Mouse (Mus musculus) CH12.LX (cell line): ENCODE data around the gene Elovl2. TPM values are rescaled to one million over a fixed set of nuclear protein-coding genes. Genes with fewer than 3 reads are reported as not detected.
A peak's percentile ranks its signal among the peaks of the same experiment; 100 is the strongest.

Source experiments
- DNase-seq: peaks from one replicate; pipeline ENCODE4 v3.0.0-alpha.2; 2013; ENCODE audit errors: extremely low read depth
- H3K27ac ChIP-seq: 2 replicates; pipeline ENCODE4 v1.5.1; 2012; ENCODE audit warnings: low read depth, mild to moderate bottlenecking, control low read depth, moderate library complexity; ENCODE audit not compliant: insufficient read depth
- H3K27me3 ChIP-seq: replicated peaks from 2 replicates; pipeline ENCODE3; 2012; ENCODE audit warnings: inconsistent platforms
- H3K36me3 ChIP-seq, 2 experiments: replicated peaks in 1 of 2; 2 replicates each; pipeline versions ENCODE3 to v1.6.1; 2012; ENCODE audit warnings: inconsistent platforms in 1 of 2, low read length in 1 of 2, mild to moderate bottlenecking in 1 of 2, mixed read lengths in 1 of 2, moderate library complexity in 1 of 2; ENCODE audit not compliant: control insufficient read depth in 1 of 2, insufficient read depth in 1 of 2
- H3K4me1 ChIP-seq, 2 experiments: 2 replicates each; pipeline ENCODE4 v1.6.1; 2012; ENCODE audit warnings: inconsistent platforms in 1 of 2, moderate library complexity in 1 of 2; ENCODE audit not compliant: insufficient read depth in 2 of 2, control insufficient read depth in 1 of 2
- H3K4me2 ChIP-seq: 2 replicates; pipeline ENCODE4 v1.6.1; 2012; ENCODE audit warnings: low read depth, mild to moderate bottlenecking, control low read depth; ENCODE audit not compliant: poor library complexity, insufficient read depth, severe bottlenecking
- H3K4me3 ChIP-seq, 3 experiments: fragments of 150-350 bp in 1 of 3; sonication (generic) in 1 of 3; replicated peaks in 1 of 3; 2 replicates each; pipeline versions ENCODE3 to v1.5.1; 2011 to 2012; ENCODE audit warnings: low read depth in 2 of 3, low read length in 2 of 3, mild to moderate bottlenecking in 2 of 3, moderate library complexity in 2 of 3, control low read depth in 1 of 3, improper control_type of control experiment in 1 of 3, inconsistent platforms in 1 of 3, mixed read lengths in 1 of 3; ENCODE audit not compliant: poor library complexity in 1 of 3
- H3K79me2 ChIP-seq: replicated peaks from 2 replicates; pipeline ENCODE4 v1.6.1; 2012; ENCODE audit warnings: mild to moderate bottlenecking, moderate library complexity; ENCODE audit not compliant: control insufficient read depth, poor library complexity, insufficient read depth, severe bottlenecking; ENCODE audit errors: extremely low read depth
- H3K9ac ChIP-seq: 2 replicates; pipeline ENCODE4 v1.6.1; 2012; ENCODE audit warnings: low read depth, mild to moderate bottlenecking, control low read depth, moderate library complexity; ENCODE audit not compliant: insufficient read depth
- H3K9me3 ChIP-seq: replicated peaks from 2 replicates; pipeline ENCODE3; 2012; ENCODE audit warnings: low read length, inconsistent platforms, mixed read lengths
- CHD1 ChIP-seq: IDR thresholded peaks from 2 replicates; pipeline ENCODE4 v1.6.1; 2012; ENCODE audit warnings: low read depth, low read length, improper control_type of control experiment, inconsistent platforms
- CHD2 ChIP-seq: IDR thresholded peaks from 2 replicates; pipeline ENCODE4 v1.6.1; 2011; ENCODE audit warnings: low read length, improper control_type of control experiment
- CTCF ChIP-seq, 2 experiments: IDR thresholded peaks in 1 of 2; conservative IDR thresholded peaks in 1 of 2; 2 replicates each; pipeline ENCODE4 v1.5.1; 2011 to 2012; ENCODE audit warnings: low read depth in 2 of 2, low read length in 2 of 2, improper control_type of control experiment in 1 of 2, inconsistent platforms in 1 of 2, mild to moderate bottlenecking in 1 of 2, moderate library complexity in 1 of 2
- ELF1 ChIP-seq: IDR thresholded peaks from 2 replicates; pipeline ENCODE4 v1.6.1; 2014; ENCODE audit warnings: low read depth, mild to moderate bottlenecking, inconsistent platforms, low read length, improper control_type of control experiment
- EP300 ChIP-seq: IDR thresholded peaks from 2 replicates; pipeline ENCODE4 v1.6.1; 2011; ENCODE audit warnings: low read length, improper control_type of control experiment
- ETS1 ChIP-seq: conservative IDR thresholded peaks from 2 replicates; pipeline ENCODE4 v1.6.1; 2012; ENCODE audit warnings: low read depth, mild to moderate bottlenecking, inconsistent platforms, low read length, improper control_type of control experiment, moderate library complexity
- HCFC1 ChIP-seq: IDR thresholded peaks from 2 replicates; pipeline ENCODE4 v1.6.1; 2012; ENCODE audit warnings: low read depth, mild to moderate bottlenecking, inconsistent platforms, low read length, improper control_type of control experiment
- IRF4 ChIP-seq: IDR thresholded peaks from 2 replicates; pipeline ENCODE4 v1.6.1; 2014; ENCODE audit warnings: low read depth, mild to moderate bottlenecking, inconsistent platforms, low read length, improper control_type of control experiment
- JUND ChIP-seq: conservative IDR thresholded peaks from 2 replicates; pipeline ENCODE4 v1.6.1; 2011; ENCODE audit warnings: low read depth, low read length, improper control_type of control experiment
- KAT2A ChIP-seq: IDR thresholded peaks from 2 replicates; pipeline ENCODE4 v1.6.1; 2012; ENCODE audit warnings: low read length, improper control_type of control experiment, inconsistent platforms; ENCODE audit not compliant: insufficient replicate concordance
- MAX ChIP-seq: IDR thresholded peaks from 2 replicates; pipeline ENCODE4 v1.6.1; 2011; ENCODE audit warnings: low read length, improper control_type of control experiment
- MAZ ChIP-seq: IDR thresholded peaks from 2 replicates; pipeline ENCODE4 v1.6.1; 2012; ENCODE audit warnings: low read depth, mild to moderate bottlenecking, inconsistent platforms, low read length, improper control_type of control experiment, moderate library complexity
- MEF2A ChIP-seq: IDR thresholded peaks from 2 replicates; pipeline ENCODE4 v1.6.1; 2014; ENCODE audit warnings: low read depth, mild to moderate bottlenecking, inconsistent platforms, low read length, improper control_type of control experiment, borderline replicate concordance
- MXI1 ChIP-seq: IDR thresholded peaks from 2 replicates; pipeline ENCODE4 v1.6.1; 2011; ENCODE audit warnings: mild to moderate bottlenecking, low read depth, low read length, improper control_type of control experiment
- MYC ChIP-seq: IDR thresholded peaks from 2 replicates; pipeline ENCODE4 v1.6.1; 2011; ENCODE audit warnings: low read depth, mild to moderate bottlenecking, improper control_type of control experiment, low read length
- NELFE ChIP-seq: IDR thresholded peaks from 2 replicates; pipeline ENCODE4 v1.6.1; 2011; ENCODE audit warnings: low read depth, low read length, improper control_type of control experiment
- NRF1 ChIP-seq: IDR thresholded peaks from 2 replicates; pipeline ENCODE4 v1.6.1; 2014; ENCODE audit warnings: low read depth, mild to moderate bottlenecking, inconsistent platforms, low read length, improper control_type of control experiment, moderate library complexity
- PAX5 ChIP-seq: IDR thresholded peaks from 2 replicates; pipeline ENCODE4 v1.6.1; 2012; ENCODE audit warnings: low read length, inconsistent platforms, mixed read lengths
- POLR2A ChIP-seq: IDR thresholded peaks from 2 replicates; pipeline ENCODE4 v1.6.1; 2011; ENCODE audit warnings: low read depth, mild to moderate bottlenecking, improper control_type of control experiment, low read length
- POLR2AphosphoS2 ChIP-seq: IDR thresholded peaks from 2 replicates; pipeline ENCODE4 v1.6.1; 2011; ENCODE audit warnings: low read depth, low read length, improper control_type of control experiment
- RAD21 ChIP-seq: IDR thresholded peaks from 2 replicates; pipeline ENCODE4 v1.6.1; 2011; ENCODE audit warnings: low read depth, mild to moderate bottlenecking, low read length, improper control_type of control experiment, moderate library complexity
- SIN3A ChIP-seq: IDR thresholded peaks from 2 replicates; pipeline ENCODE4 v1.6.1; 2012; ENCODE audit warnings: low read length, improper control_type of control experiment, inconsistent platforms
- SMC3 ChIP-seq: IDR thresholded peaks from 2 replicates; pipeline ENCODE4 v1.6.1; 2011; ENCODE audit warnings: low read depth, low read length, improper control_type of control experiment
- TBP ChIP-seq: conservative IDR thresholded peaks from 2 replicates; pipeline ENCODE4 v1.6.1; 2011; ENCODE audit warnings: low read depth, low read length, improper control_type of control experiment
- TCF12 ChIP-seq: IDR thresholded peaks from 2 replicates; pipeline ENCODE4 v1.6.1; 2014; ENCODE audit warnings: low read depth, mild to moderate bottlenecking, inconsistent platforms, low read length, improper control_type of control experiment
- UBTF ChIP-seq: IDR thresholded peaks from 2 replicates; pipeline ENCODE4 v1.6.1; 2012; ENCODE audit warnings: low read depth, mild to moderate bottlenecking, inconsistent platforms, low read length, improper control_type of control experiment, moderate library complexity
- USF1 ChIP-seq: IDR thresholded peaks from 2 replicates; pipeline ENCODE4 v1.6.1; 2014; ENCODE audit warnings: low read depth, mild to moderate bottlenecking, inconsistent platforms, low read length, improper control_type of control experiment
- USF2 ChIP-seq: conservative IDR thresholded peaks from 2 replicates; pipeline ENCODE4 v1.6.1; 2011; ENCODE audit warnings: low read depth, low read length, improper control_type of control experiment
- ZC3H11A ChIP-seq: IDR thresholded peaks from 2 replicates; pipeline ENCODE4 v1.6.1; 2012; ENCODE audit warnings: low read depth, mild to moderate bottlenecking, inconsistent platforms, low read length, improper control_type of control experiment
- ZKSCAN1 ChIP-seq: IDR thresholded peaks from 2 replicates; pipeline ENCODE4 v1.6.1; 2012; ENCODE audit warnings: low read depth, inconsistent platforms, low read length, improper control_type of control experiment, borderline replicate concordance
- ZMIZ1 ChIP-seq: IDR thresholded peaks from 2 replicates; pipeline ENCODE4 v1.6.1; 2012; ENCODE audit warnings: low read depth, mild to moderate bottlenecking, inconsistent platforms, low read length, improper control_type of control experiment
- ZNF384 ChIP-seq: IDR thresholded peaks from 2 replicates; pipeline ENCODE4 v1.6.1; 2012; ENCODE audit warnings: low read depth, low read length, improper control_type of control experiment, inconsistent platforms
- dilution Hi-C: fragments of 300-500 bp; cut with MboI; formaldehyde crosslinking; loops from 2 replicates; pipeline ENCODE4 v1.14.3; 2020; ENCODE audit warnings: low sequenced_read_pairs; ENCODE audit not compliant: extremely low pct_unique_long_range_greater_than_20kb, extremely low pct_ligation_motif_present
- in situ Hi-C: fragments of 300-500 bp; cut with MboI; formaldehyde crosslinking; loops from 3 replicates; pipeline ENCODE4 v1.14.3; 2019; ENCODE audit warnings: low sequenced_read_pairs, low pct_ligation_motif_present, low pct_unique_long_range_greater_than_20kb, mixed read lengths
- polyA plus RNA-seq: library from polyadenylated mRNA; unstranded; fragments of >175 nt; gene quantifications from 2 replicates; pipeline ENCODE4 v1.2.1, GENCODE M21; 2012; ENCODE audit warnings: low read depth; ENCODE audit not compliant: insufficient read length
- total RNA-seq, 2 experiments: library from RNA; depleted of rRNA; stranded (reverse); fragments of 300-350 nt in 1 of 2; fragments of >200 nt in 1 of 2; gene quantifications; 2 replicates each; pipeline ENCODE4 v1.2.3; 2012 to 2014

Gene Elovl2
- total and polyA plus RNA-seq, 3 experiments = not detected

- no peak for DNase-seq
- dilution Hi-C loops (no loop called here), in situ Hi-C loops (loop anchor here (25.0 kb wide), 1 partner anchor 417 kb away; no protein-coding TSS in a partner anchor)
- TF ChIP-seq POLR2AphosphoS2 = no peak
- TF ChIP-seq SIN3A = no peak
- TF ChIP-seq IRF4 = no peak
- no peak for TF ChIP-seq JUND
- TF ChIP-seq NELFE = no peak
- no peak for TF ChIP-seq ZMIZ1
- TF ChIP-seq CHD2 = no peak
- TF ChIP-seq USF1 = no peak
- TF ChIP-seq ZC3H11A = no peak
- TF ChIP-seq MXI1 = no peak
- no peak for TF ChIP-seq ETS1
- no peak for TF ChIP-seq KAT2A
- TF ChIP-seq SMC3 = no peak
- TF ChIP-seq POLR2A = no peak
- TF ChIP-seq NRF1 = no peak
- no peak for TF ChIP-seq UBTF
- no peaks in the 10 kb centered on the region for H3K27me3 ChIP-seq
- H3K4me1 ChIP-seq = no peaks in the 10 kb centered on the region
- no peak overlapping the region for H3K4me2 ChIP-seq
- H3K9ac ChIP-seq = no peak overlapping the region
- H3K27ac ChIP-seq = no peak overlapping the region
- no peaks in the 10 kb centered on the region for H3K79me2 ChIP-seq
- no peaks in the 10 kb centered on the region for H3K9me3 ChIP-seq
- no peak overlapping the region for H3K4me3 ChIP-seq
- H3K36me3 ChIP-seq = no peaks in the 10 kb centered on the region
Measured at GRCm38 (mm10) chr13:41145433-41145970, 74.7 kb downstream of the Elovl2 start.

- H3K9ac ChIP-seq = no peak overlapping the region
- TF ChIP-seq SMC3 = peak; percentile 83
- no peak for TF ChIP-seq KAT2A
- no peak for TF ChIP-seq ELF1
- TF ChIP-seq MAX = no peak
- no peak for TF ChIP-seq NELFE
- no peak for TF ChIP-seq TBP
- no peak for TF ChIP-seq UBTF
- TF ChIP-seq PAX5 = no peak
- no peak for TF ChIP-seq ETS1
- TF ChIP-seq RAD21 = peak; percentile 53
- no peak for TF ChIP-seq USF2
- TF ChIP-seq CHD1 = no peak
- no peak for TF ChIP-seq ZKSCAN1
- no peak for TF ChIP-seq ZC3H11A
- no peak for TF ChIP-seq HCFC1
- TF ChIP-seq MAZ = no peak
- TF ChIP-seq NRF1 = no peak
- no peak for TF ChIP-seq POLR2AphosphoS2
- TF ChIP-seq ZMIZ1 = no peak
- no peak for TF ChIP-seq MEF2A
- TF ChIP-seq TCF12 = no peak
- TF ChIP-seq EP300 = no peak
- TF ChIP-seq CTCF (conservative IDR thresholded peaks at IDR 0.05 in 1 of 2, IDR thresholded peaks at IDR 0.05 in 1 of 2; ENCODE audit: low read depth in 2 of 2, low read length in 2 of 2) = peak; percentile 78 to 89
- no peak for TF ChIP-seq POLR2A
- TF ChIP-seq ZNF384 = no peak
- TF ChIP-seq MYC = no peak
- H3K4me3 ChIP-seq = no peak overlapping the region
- no peaks in the 10 kb centered on the region for H3K27me3 ChIP-seq
- in situ Hi-C loops (loop anchor here (25.0 kb wide), 1 partner anchor 427 kb away; no protein-coding TSS in a partner anchor), dilution Hi-C loops (no loop called here)
- H3K9me3 ChIP-seq = no peaks in the 10 kb centered on the region
- H3K27ac ChIP-seq = no peak overlapping the region
- H3K4me1 ChIP-seq = no peaks in the 10 kb centered on the region
- no peak overlapping the region for H3K4me2 ChIP-seq
- DNase-seq = peak; percentile 79
- H3K36me3 ChIP-seq = peaks cover 0 to 2% of the 10 kb centered on the region in 2 experiments
- no peaks in the 10 kb centered on the region for H3K79me2 ChIP-seq
Measured at GRCm38 (mm10) chr13:41134901-41135300, 85.3 kb downstream of the Elovl2 start.
